Mouse (Mus musculus): ENCODE results near the gene Csnk1d.

DNA sequence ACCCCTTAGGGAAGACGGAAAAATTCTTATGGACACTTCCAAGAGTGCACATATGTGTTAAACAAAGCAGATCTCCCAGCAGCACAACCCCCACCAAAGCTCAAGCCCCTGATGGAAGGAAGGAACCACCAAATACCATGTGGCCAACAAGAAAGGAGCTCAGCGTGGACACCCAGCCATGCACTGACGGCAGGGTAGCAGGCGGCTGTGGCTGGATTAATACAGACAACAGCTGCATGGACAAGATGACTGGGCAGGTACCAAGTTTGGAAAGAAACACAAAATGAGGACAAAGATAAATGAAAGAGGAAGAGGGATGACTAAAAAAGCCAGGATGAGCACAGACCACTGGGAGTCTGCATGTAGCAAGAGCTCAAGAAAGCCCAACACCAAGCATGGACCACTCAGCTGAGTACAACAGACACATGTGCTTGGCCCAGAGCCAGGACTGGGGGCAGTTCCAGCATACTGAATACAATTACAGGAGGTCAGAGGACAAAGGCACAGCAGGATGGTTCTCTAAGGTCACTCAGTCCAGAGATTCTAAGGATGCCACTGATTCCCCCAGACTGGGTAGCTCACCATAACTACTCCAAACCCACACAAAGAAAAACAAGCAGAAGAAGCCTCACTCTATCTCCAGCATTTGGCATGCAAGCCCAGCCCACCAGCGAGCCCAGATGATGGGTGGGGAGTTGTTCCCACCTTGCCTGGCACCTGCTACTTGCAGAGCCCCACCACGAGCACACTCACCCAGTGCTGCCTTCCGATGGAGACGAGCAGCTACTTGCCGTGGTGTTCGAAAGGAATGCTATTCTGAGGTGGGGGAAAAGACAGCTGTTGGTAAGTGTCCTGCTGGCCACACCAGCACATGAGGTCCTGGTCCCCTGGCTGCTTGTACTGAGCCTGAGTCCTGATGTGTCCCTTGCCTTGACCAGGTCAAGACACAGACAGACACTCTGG is 26.7 kb downstream of the Csnk1d start:
- no peak for TF ChIP-seq EP300 (IDR thresholded peaks at IDR 0.05; ENCODE audit: low read depth)
- no peak for TF ChIP-seq CTCF (IDR thresholded peaks at IDR 0.05; ENCODE audit: low read depth)

All from liver, embryonic 14.5 days (tissue).